Mouse (Mus musculus) skeletal muscle tissue, adult 2 months (tissue): Measurements from ENCODE around the gene Vti1a.

Experiments
- DNase-seq: peaks from one replicate; pipeline ENCODE4 v3.0.0-alpha.2; 2012; ENCODE audit warnings: low read depth, low spot score

Gene Vti1a

GRCm38 (mm10) chr19:55378884-55379283 is 62.8 kb downstream of the Vti1a start:
- no peak for DNase-seq

GRCm38 (mm10) chr19:55380764-55381163 is 64.7 kb downstream of the Vti1a start:
- no peak for DNase-seq

GRCm38 (mm10) chr19:55381343-55381742 is 65.2 kb downstream of the Vti1a start:
- no peak for DNase-seq

GRCm38 (mm10) chr19:55382745-55383144 is 66.7 kb downstream of the Vti1a start:
- no peak for DNase-seq

- no peak for DNase-seq
Observed at GRCm38 (mm10) chr19:55384634-55385033, 68.5 kb downstream of the Vti1a start.

- DNase-seq: no peak
Observed at GRCm38 (mm10) chr19:55389019-55389418, 72.9 kb downstream of the Vti1a start.

- DNase-seq: no peak
Observed at GRCm38 (mm10) chr19:55390323-55390722, 74.2 kb downstream of the Vti1a start.

GRCm38 (mm10) chr19:55401638-55402037 is 85.5 kb downstream of the Vti1a start:
- DNase-seq: no peak

GRCm38 (mm10) chr19:55408486-55408885 is 92.4 kb downstream of the Vti1a start:
- DNase-seq: no peak

- no peak for DNase-seq
Observed at GRCm38 (mm10) chr19:55411415-55411814, 95.3 kb downstream of the Vti1a start.

GRCm38 (mm10) chr19:55411894-55412293 is 95.8 kb downstream of the Vti1a start:
- no peak for DNase-seq

GRCm38 (mm10) chr19:55414050-55414449 is 98.0 kb downstream of the Vti1a start:
- DNase-seq: peak; percentile 38

GRCm38 (mm10) chr19:55418756-55419155 is 102.7 kb downstream of the Vti1a start:
- DNase-seq: no peak

- DNase-seq: no peak
Observed at GRCm38 (mm10) chr19:55419961-55420360, 103.9 kb downstream of the Vti1a start.

- DNase-seq: no peak
Observed at GRCm38 (mm10) chr19:55421816-55422215, 105.7 kb downstream of the Vti1a start.

- no peak for DNase-seq
Observed at GRCm38 (mm10) chr19:55422311-55423064, 106.4 kb downstream of the Vti1a start.

GRCm38 (mm10) chr19:55423065-55423716 is 107.1 kb downstream of the Vti1a start:
- no peak for DNase-seq

- peak; percentile 80 for DNase-seq
Observed at GRCm38 (mm10) chr19:55423952-55424351, 107.9 kb downstream of the Vti1a start.

GRCm38 (mm10) chr19:55424507-55424906 is 108.4 kb downstream of the Vti1a start:
- no peak for DNase-seq

GRCm38 (mm10) chr19:55440306-55440705 is 124.2 kb downstream of the Vti1a start:
- no peak for DNase-seq

- DNase-seq: no peak
Observed at GRCm38 (mm10) chr19:55443618-55444017, 127.5 kb downstream of the Vti1a start.

GRCm38 (mm10) chr19:55449084-55449483 is 133.0 kb downstream of the Vti1a start:
- no peak for DNase-seq

GRCm38 (mm10) chr19:55449506-55449905 is 133.4 kb downstream of the Vti1a start:
- no peak for DNase-seq
